Mouse (Mus musculus): ENCODE measurements around the gene Gm11541. TPM values are rescaled to one million over a fixed set of nuclear protein-coding genes. Genes with fewer than 3 reads are reported as not detected.
A peak's percentile ranks its signal among the peaks of the same experiment; 100 is the strongest.

Gene Gm11541
- 0.18 TPM in 1 of 2 replicates, not detected in the other for total RNA-seq (2012; rRNA removed)

DNA sequence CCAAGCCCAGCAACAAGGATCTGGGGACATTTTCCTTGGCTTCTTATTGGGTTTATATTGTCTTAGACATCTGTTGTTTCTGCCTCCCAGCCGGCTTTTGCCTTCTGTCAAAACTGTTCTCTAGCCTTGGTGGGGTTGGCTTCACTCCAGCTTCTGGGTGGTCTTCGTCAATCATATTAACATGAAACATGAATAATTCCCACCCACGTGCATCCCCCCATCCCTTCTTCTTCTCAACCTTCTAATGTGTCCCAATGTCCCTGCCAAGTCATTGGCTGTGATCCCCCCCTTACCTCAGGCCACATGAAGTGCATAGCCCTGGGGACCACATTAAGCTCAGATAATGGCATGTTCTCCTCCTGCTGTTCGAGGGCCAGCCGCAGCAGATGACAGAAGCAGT, at the start of gene Gm11541:
Gm11541 (minus strand) TSS at position 28 of the 400 bp plus-strand sequence.
- DNase-seq (ENCODE audit: low read depth, low spot score), result no peak
- in situ Hi-C loops (cut with MboI; ENCODE audit: low sequenced_read_pairs in 2 of 2, unreplicated experiment in 2 of 2), result no loop called here
- no peaks in the 10 kb centered on the region; a peak in 1 of 4 replicates for H3K4me1 ChIP-seq (ENCODE audit: control insufficient read depth in 2 of 2, insufficient read depth in 2 of 2, low read length in 2 of 2, poor library complexity in 1 of 2)

DNA sequence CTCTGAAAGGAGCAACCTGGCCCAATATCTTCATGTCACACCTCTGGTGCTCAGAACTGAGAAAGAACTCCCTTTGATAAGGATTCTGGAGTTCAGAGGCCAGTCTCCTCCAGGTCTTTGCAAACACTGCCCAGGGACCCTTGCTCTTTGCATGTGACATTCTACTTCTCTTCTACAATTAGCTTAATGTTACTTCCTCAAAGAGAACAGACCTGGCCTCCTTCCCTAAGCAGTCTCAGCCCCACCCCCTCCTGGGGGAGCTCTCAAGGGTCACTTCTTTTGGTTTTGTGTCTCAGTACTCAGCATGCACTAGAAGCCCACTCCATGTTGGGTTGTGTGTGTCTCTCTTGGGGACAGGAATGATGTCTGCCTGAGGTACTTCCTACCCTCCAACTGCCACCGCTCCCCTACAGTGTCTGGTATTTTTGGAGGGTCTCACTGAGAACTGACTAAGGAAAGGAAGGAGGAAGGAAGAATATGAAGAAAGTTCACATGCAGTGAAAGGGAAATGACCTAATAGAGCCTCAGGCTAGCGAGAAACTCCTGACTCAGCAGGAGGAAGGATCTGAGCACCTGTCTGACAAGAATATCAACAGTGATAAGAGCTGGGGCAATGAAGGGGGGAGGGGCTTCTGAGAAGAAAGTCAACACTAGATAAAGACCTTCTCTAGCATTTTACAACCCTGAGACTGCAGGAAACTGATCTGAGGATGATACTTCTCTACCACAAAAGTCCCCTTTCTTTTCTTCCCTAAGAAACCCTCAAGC, 48.8 kb upstream of the Gm11541 start:
- no peak overlapping the region for H3K9ac ChIP-seq (ENCODE audit: insufficient read depth, low read depth, low read length, poor library complexity, severe bottlenecking)
- peaks cover 0 to 1% of the 10 kb centered on the region in 2 experiments; a peak in 1 of 4 replicates for H3K4me1 ChIP-seq (ENCODE audit: control insufficient read depth in 2 of 2, insufficient read depth in 2 of 2, low read length in 2 of 2, poor library complexity in 1 of 2)
- no peak for TF ChIP-seq CHD2 (IDR thresholded peaks at IDR 0.05; ENCODE audit: low read depth, low read length)
- TF ChIP-seq ZC3H11A (IDR thresholded peaks at IDR 0.05; ENCODE audit: borderline replicate concordance, low read depth, low read length), result no peak
- no peak for TF ChIP-seq ZNF384 (IDR thresholded peaks at IDR 0.05; ENCODE audit: low read depth, low read length)
- H3K36me3 ChIP-seq (ENCODE audit: control insufficient read depth, insufficient read depth, low read length, poor library complexity, severe bottlenecking), result no peaks in the 10 kb centered on the region
- H3K9me3 ChIP-seq (ENCODE audit: control insufficient read depth, insufficient read depth, low read depth, low read length), result no peaks in the 10 kb centered on the region
- in situ Hi-C loops (cut with MboI; ENCODE audit: low sequenced_read_pairs in 2 of 2, unreplicated experiment in 2 of 2), result no loop called here
- no peak overlapping the region for H3K27ac ChIP-seq (ENCODE audit: insufficient read depth, low read depth, low read length, poor library complexity, severe bottlenecking)
- no peak for DNase-seq (ENCODE audit: low read depth, low spot score)
- no peak overlapping the region for H3K4me3 ChIP-seq (ENCODE audit: insufficient read depth in 1 of 2, low read depth in 1 of 2, low read length in 2 of 2, poor library complexity in 1 of 2, severe bottlenecking in 1 of 2)

More for the DNA sequence above, at the start of gene Gm11541:
- Histone ChIP-seq H3K27ac (ENCODE audit: insufficient read depth, low read depth, low read length, poor library complexity, severe bottlenecking) (no peak within 1 kb of the TSS), H3K36me3 (ENCODE audit: control insufficient read depth, insufficient read depth, low read length, poor library complexity, severe bottlenecking) (no peaks in the 10 kb centered on the region), H3K4me3 (ENCODE audit: insufficient read depth in 1 of 2, low read depth in 1 of 2, low read length in 2 of 2, poor library complexity in 1 of 2, severe bottlenecking in 1 of 2) (no peak within 1 kb of the TSS), H3K9ac (ENCODE audit: insufficient read depth, low read depth, low read length, poor library complexity, severe bottlenecking) (no peak within 1 kb of the TSS), H3K9me3 (ENCODE audit: control insufficient read depth, insufficient read depth, low read depth, low read length) (no peaks in the 10 kb centered on the region)
- TF ChIP-seq MAFK (IDR thresholded peaks at IDR 0.05; ENCODE audit: insufficient read depth, low read depth, low read length), result no peak
- TF ChIP-seq HCFC1 (IDR thresholded peaks at IDR 0.05; ENCODE audit: borderline replicate concordance, insufficient read depth, low read length), result no peak
- no peak for TF ChIP-seq CHD2 (IDR thresholded peaks at IDR 0.05; ENCODE audit: low read depth, low read length)
- TF ChIP-seq ZC3H11A (IDR thresholded peaks at IDR 0.05; ENCODE audit: borderline replicate concordance, low read depth, low read length), result no peak
- TF ChIP-seq ZNF384 (IDR thresholded peaks at IDR 0.05; ENCODE audit: low read depth, low read length), result no peak

DNA sequence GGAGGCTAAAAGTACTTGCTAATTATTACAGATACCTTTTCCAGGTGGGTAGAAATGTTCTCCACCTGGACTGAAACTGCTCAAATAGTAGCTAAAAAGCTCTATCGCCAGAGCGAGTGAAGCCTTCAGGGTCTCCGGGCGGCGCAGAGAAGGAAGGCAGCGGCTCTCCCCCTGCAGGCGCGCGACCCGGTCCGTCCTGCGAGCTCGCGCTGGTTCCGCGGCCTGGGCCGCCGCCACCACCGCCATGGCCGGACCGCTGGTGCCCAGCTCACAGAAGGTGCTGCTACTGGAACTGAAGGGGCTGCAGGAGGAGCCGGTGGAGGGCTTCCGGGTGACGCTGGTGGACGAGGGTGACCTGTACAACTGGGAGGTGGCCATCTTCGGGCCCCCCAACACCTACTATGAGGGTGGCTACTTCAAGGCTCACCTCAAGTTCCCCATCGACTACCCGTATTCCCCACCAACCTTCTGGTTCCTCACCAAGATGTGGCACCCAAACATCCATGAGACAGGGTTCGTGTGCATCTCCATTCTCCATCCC, 37.5 kb upstream of the Gm11541 start, which contains the start of gene Cdc34b:
Cdc34b (plus strand) TSS at position 51 of the 541 bp plus-strand sequence.
- no peak within 1 kb of the TSS for H3K9ac ChIP-seq (ENCODE audit: insufficient read depth, low read depth, low read length, poor library complexity, severe bottlenecking)
- no peaks in the 10 kb centered on the region for H3K36me3 ChIP-seq (ENCODE audit: control insufficient read depth, insufficient read depth, low read length, poor library complexity, severe bottlenecking)
- H3K9me3 ChIP-seq (ENCODE audit: control insufficient read depth, insufficient read depth, low read depth, low read length), result no peaks in the 10 kb centered on the region
- H3K27ac ChIP-seq (ENCODE audit: insufficient read depth, low read depth, low read length, poor library complexity, severe bottlenecking), result no peak within 1 kb of the TSS
- no peak for DNase-seq (ENCODE audit: low read depth, low spot score)
- no peaks in the 10 kb centered on the region for H3K4me1 ChIP-seq (ENCODE audit: control insufficient read depth in 2 of 2, insufficient read depth in 2 of 2, low read length in 2 of 2, poor library complexity in 1 of 2)
- H3K4me3 ChIP-seq (ENCODE audit: insufficient read depth in 1 of 2, low read depth in 1 of 2, low read length in 2 of 2, poor library complexity in 1 of 2, severe bottlenecking in 1 of 2), result 0 out of 4 replicates have a peak within 1 kb of the TSS, but pooled peaks of 1 of the 2 experiments have one; percentile 17
- in situ Hi-C loops (cut with MboI; ENCODE audit: low sequenced_read_pairs in 2 of 2, unreplicated experiment in 2 of 2), result no loop called here
- TF ChIP-seq ZNF384 (IDR thresholded peaks at IDR 0.05; ENCODE audit: low read depth, low read length) (no peak), HCFC1 (IDR thresholded peaks at IDR 0.05; ENCODE audit: borderline replicate concordance, insufficient read depth, low read length) (no peak), ZC3H11A (IDR thresholded peaks at IDR 0.05; ENCODE audit: borderline replicate concordance, low read depth, low read length) (no peak), CHD2 (IDR thresholded peaks at IDR 0.05; ENCODE audit: low read depth, low read length) (no peak), MAFK (IDR thresholded peaks at IDR 0.05; ENCODE audit: insufficient read depth, low read depth, low read length) (no peak)

DNA sequence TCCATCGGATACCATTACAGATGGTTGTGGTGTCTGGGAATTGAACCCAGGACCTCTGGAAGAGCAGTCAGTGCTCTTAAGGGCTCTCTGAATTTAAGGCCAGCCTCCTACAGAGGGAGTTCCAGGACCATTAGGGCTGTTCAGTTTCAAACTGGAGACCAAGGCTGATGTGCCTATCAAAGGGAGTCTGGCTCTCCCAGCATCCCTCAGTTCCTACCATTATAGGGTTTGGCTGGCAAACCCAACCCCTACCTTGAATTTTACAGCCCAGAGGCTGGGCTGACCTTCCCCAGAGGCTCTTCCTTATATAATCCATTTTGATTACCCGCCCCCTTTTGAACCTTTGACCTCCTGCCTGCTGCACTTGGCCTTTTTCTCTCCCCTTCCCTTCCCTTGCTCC, 31.4 kb upstream of the Gm11541 start:
- H3K9ac ChIP-seq (ENCODE audit: insufficient read depth, low read depth, low read length, poor library complexity, severe bottlenecking), result no peak overlapping the region
- no peaks in the 10 kb centered on the region for H3K36me3 ChIP-seq (ENCODE audit: control insufficient read depth, insufficient read depth, low read length, poor library complexity, severe bottlenecking)
- no peak for DNase-seq (ENCODE audit: low read depth, low spot score)
- in situ Hi-C loops (cut with MboI; ENCODE audit: low sequenced_read_pairs in 2 of 2, unreplicated experiment in 2 of 2), result no loop called here
- H3K4me1 ChIP-seq (ENCODE audit: control insufficient read depth in 2 of 2, insufficient read depth in 2 of 2, low read length in 2 of 2, poor library complexity in 1 of 2), result peaks cover 0 to 3% of the 10 kb centered on the region in 2 experiments; a peak in 2 of 4 replicates
- H3K9me3 ChIP-seq (ENCODE audit: control insufficient read depth, insufficient read depth, low read depth, low read length), result no peaks in the 10 kb centered on the region
- TF ChIP-seq ZC3H11A (IDR thresholded peaks at IDR 0.05; ENCODE audit: borderline replicate concordance, low read depth, low read length) (no peak), HCFC1 (IDR thresholded peaks at IDR 0.05; ENCODE audit: borderline replicate concordance, insufficient read depth, low read length) (no peak), MAFK (IDR thresholded peaks at IDR 0.05; ENCODE audit: insufficient read depth, low read depth, low read length) (no peak), CHD2 (IDR thresholded peaks at IDR 0.05; ENCODE audit: low read depth, low read length) (no peak), ZNF384 (IDR thresholded peaks at IDR 0.05; ENCODE audit: low read depth, low read length) (no peak)
- no peak overlapping the region for H3K4me3 ChIP-seq (ENCODE audit: insufficient read depth in 1 of 2, low read depth in 1 of 2, low read length in 2 of 2, poor library complexity in 1 of 2, severe bottlenecking in 1 of 2)
- H3K27ac ChIP-seq (ENCODE audit: insufficient read depth, low read depth, low read length, poor library complexity, severe bottlenecking), result no peak overlapping the region
